Mouse (Mus musculus) common myeloid progenitor, adult 5-6 weeks (primary cell): ENCODE measurements around the gene Prrt1. TPM values are rescaled to one million over a fixed set of nuclear protein-coding genes. Genes with fewer than 3 reads are reported as not detected.

ENCODE experiments used
- ATAC-seq: replicated peaks from 2 replicates; pipeline ENCODE4 v1.8.0; 2016; ENCODE audit warnings: low read depth, mild to moderate bottlenecking, moderate TSS enrichment, inconsistent platforms; ENCODE audit not compliant: poor library complexity, severe bottlenecking
- total RNA-seq: library from RNA; stranded (forward); fragments of 200-1000, 187-1606 nt; gene quantifications from 2 replicates; pipeline ENCODE4 v1.2.3, GENCODE M21; 2017

The Prrt1 gene
- total RNA-seq, 1 experiment from 2014 or later: not detected

DNA sequence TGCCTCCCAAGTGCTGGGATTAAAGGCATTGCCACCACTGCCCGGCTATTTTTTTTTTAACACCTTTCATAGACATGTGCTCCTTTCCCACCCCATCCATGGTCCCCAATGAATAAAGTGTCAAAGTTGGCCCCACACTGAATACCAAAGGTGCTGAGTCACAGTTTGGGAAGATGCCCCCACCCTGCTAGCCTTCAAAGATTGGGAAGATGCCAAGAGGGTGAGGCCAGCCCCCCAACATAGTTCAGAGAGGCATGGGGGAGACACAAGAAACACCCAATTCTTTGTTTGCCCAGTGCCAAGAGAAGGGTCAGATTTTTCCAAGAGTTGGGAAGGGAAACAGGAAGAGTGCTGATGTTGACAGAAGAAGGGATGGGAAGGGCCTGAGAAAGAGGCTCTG is 33.1 kb downstream of the Prrt1 start:
- no peak for ATAC-seq

DNA sequence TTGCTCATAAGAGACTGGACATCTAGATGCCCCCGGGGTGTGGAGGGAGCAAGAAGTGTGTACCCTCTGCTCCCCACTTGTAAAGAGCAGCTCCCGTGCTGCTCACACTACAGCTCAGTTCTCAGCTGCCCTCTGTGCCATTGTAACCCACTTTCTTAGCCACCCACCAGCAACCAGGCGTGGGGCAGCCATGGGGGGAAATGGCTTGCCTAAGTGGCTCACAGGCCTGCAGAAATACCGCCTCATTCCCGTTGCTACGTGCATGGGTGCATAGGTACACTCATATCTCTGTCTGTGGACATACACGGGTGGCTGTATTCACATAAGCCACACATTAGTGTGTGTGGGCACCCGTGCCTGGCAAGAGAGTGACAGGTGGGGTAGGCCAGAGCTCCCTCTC is 33.6 kb downstream of the Prrt1 start:
- ATAC-seq: no peak

DNA sequence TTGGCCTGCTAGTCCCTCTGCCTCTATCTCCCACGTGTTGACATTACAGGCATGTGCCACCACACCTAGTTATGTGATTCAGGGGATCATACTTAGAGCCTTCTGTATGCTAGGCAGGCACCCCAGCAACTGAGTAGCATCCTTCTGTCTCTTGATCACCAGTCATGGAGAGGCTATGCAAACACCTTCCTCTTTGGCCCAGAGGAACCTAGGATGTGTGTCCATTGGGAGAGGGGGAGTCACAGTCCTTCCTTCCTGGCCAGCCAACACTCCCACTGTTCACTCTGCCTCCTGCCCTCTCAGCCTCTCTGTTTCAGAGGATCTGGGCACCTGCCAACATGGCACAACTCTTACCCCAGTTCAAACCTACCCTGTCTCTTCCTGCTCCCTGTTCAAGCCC is 34.2 kb downstream of the Prrt1 start:
- ATAC-seq: no peak

DNA sequence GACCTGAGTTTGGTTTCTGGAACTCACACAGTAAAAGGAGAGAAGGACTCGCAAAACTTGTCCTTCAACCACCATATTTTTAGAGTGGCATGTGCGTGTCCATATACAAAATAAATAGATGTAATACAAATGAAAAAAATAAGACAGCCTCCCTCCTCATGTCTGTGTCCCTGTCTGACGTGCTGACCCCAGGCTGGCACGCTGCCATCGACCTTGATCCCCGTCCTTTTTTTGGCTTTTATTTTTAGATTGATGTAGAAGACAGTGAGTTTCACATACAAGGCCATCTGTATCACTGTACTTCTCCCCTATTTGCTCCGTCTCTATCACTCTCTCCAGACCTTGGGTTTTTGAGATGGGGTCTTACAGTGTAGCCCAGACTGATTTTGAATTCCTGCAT is 35.1 kb downstream of the Prrt1 start:
- no peak for ATAC-seq

DNA sequence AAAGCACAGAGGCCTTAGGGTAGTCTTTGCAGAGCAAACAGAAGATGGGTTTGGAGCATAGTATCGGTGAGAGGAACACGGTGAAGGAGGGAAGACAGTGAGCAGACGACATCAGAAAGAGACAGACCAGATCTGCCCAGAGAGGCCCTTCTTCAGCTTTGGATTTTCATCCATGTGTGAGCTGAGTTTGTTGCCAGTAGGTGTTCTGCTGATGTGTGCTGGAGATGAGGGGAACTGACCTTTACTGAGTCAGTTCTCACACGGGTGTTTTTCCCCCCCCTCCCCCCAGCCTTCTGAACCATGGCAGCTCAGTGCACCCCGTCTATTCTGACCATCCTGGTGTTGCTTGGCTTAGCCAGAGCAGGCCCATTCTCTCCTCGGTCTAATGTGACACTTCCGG is 40.9 kb downstream of the Prrt1 start, which contains the start of gene Tnxb:
Gene Tnxb, plus strand, starts transcription at position 301 of the 400 bp plus-strand sequence.
- ATAC-seq: no peak

DNA sequence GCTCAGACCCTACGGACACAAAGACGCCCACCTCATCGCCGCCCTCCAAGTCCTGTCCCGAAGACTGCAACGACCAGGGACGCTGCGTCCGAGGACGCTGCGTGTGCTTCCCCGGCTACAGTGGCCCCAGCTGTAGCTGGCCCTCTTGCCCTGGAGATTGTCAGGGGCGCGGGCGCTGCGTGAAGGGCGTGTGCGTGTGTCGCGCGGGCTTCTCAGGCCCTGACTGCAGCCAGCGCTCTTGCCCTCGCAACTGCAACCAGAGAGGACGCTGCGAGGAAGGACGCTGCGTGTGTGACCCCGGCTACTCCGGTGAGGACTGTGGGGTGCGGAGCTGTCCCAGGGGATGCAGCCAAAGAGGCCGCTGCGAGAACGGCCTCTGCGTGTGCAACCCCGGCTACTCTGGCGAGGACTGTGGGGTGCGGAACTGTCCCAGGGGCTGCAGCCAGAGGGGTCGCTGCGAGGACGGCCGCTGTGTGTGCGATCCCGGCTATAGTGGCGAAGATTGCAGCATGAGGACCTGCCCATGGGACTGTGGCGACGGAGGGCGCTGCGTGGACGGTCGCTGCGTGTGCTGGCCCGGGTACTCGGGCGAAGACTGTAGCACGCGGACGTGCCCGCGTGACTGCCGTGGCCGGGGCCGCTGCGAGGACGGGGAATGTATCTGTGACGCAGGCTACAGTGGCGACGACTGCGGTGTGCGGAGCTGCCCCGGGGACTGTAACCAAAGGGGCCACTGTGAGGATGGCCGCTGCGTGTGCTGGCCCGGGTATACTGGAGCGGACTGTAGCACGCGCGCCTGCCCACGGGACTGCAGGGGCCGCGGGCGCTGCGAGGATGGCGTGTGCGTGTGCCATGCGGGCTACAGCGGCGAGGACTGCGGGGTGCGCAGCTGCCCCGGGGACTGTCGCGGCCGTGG is 42.1 kb downstream of the Prrt1 start:
- peak; percentile 22; the same call in 1 of the 2 replicates for ATAC-seq

DNA sequence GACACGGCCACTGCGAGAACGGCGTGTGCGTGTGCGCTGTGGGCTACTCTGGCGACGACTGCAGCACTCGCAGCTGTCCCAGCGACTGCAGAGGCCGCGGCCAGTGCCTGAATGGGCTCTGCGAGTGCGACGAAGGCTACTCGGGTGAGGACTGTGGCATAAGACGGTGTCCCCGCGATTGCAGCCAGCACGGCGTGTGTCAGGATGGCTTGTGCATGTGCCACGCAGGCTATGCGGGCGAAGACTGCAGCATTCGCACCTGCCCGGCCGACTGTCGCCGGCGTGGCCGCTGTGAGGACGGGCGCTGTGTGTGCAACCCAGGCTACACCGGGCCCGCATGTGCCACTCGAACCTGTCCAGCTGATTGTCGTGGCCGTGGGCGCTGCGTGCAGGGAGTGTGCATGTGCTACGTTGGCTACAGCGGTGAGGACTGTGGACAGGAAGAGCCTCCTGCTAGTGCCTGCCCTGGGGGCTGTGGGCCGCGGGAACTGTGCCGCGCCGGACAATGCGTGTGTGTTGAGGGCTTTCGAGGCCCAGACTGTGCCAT is 43.0 kb downstream of the Prrt1 start:
- no peak for ATAC-seq

DNA sequence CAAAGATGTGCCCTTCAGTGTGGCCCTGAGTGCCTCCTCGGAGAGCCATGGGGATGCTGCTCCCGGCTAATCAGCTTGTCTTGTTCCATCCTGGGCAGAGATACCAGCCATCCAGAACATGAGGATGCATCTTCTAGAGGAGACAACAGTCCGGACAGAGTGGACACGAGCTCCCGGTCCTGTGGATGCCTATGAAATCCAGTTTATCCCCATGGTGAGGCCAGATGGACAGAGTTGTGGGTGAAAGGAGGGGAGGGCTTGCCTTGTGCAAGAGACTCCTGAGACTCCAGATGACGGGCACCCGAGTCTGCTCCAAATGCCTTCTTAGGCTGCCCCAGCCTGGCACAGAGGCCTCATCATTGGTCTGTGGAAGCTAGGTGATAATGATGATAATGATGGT is 43.8 kb downstream of the Prrt1 start:
- ATAC-seq: no peak

DNA sequence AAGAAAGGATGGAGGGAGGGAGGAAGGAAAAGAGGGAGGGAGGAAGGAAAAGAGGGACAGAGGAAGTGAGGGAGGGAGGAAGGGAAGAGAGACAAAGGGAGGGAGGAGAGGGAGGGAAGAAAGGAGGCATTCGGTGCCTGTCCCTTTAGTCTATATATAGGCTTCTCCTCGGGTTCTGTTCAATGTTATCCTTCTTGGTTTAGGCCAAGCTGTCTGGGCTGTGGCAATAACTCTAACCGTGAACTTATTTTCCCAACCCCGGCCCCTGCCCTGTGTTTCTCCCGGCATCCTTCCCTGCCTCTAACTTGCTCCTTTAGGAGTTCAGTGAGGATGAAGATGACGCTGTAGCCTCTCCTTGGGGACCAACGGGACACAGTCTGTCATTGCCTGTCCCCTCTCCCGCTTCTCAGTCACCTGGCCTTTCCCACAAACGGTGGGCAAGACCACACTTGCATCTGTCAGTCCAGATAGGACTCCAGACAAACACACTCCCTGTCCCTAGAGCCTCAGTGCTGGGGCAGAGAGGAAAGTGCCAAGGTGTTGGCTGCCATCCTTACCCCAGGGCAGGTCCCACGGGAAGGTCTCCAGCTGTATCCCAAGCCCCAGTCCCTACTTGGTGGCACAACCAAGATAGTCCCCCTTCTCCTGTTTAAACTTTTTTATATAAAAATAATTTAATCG is 45.3 kb downstream of the Prrt1 start:
- no peak for ATAC-seq

DNA sequence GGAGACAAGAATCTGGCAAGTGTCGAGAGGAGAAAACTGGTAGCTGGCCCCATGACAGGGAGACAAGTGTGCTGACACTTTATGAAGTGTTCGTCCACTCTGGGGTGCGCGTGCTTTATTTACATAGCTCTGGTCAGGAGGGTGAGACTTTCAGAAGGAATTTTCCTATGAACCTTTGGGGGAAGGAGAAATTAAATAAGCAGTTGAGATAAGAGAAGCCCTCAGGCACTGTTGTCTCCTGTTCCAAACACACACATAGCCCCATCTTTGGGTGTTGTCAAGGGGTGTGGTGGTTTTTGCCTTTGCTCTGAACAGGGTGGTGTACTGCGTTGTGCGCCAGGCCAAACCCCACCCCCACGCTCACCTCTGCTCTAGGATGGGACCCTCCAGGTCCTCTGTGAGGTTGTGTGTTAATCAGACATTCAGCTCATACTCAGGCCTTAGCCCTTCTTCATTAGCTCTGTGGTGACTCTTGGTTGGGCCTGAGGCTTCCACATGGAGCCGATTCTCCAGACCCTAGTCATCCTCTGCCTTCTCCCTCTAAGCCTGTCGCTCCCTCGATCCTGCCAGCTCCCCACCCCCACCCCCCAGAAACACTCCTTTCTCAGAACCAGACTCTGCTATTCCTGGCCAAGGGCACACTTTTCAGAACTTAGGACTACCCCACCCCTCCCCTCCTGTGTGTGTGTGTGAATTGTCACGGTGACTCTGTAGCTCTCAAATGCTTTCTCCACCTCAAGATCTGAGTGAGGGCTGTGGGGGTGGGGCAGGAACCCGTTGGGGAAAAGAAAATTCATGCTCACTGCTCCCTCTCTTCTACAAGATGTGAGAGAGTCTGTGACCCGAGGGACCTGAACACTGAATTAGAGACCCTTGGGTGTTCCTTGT is 46.1 kb downstream of the Prrt1 start:
- no peak for ATAC-seq

DNA sequence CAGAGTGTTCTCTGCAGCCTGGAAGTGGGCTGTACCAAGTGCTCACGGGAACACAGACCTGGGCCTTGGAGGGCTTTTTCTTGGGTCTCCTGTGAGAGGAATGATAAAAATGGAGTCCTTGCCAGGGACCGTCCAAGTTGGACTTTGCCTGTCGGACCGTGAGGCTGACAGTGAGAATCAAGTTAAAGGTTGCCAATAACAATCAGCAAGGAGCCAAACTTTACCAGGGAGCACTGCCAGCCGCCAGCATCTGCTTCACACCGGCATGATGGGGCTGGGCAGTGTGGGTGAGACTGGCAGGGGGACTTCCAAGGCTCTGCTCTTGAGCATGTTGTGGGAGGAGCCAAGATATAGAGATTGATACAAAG is 46.7 kb downstream of the Prrt1 start:
- ATAC-seq: no peak

DNA sequence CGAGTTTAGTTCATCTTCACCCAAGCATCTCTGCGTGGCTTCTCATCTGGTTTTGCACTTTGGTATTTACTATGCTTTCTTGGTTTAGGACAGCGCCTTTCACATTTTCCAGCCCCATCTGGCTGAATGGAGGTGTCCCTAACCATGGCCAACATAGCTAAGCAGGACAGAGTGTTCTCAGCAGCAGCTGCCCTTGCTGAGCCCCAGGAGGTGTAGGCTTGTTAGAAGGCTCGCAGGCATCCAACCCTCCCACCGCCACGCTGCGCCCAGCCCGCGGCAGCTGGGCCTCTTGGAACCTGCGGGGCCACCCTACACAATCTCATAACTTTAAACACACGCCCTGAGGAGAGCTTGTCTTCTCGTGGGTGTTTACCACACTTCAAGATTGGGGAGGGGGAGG is 47.3 kb downstream of the Prrt1 start:
- ATAC-seq: no peak

DNA sequence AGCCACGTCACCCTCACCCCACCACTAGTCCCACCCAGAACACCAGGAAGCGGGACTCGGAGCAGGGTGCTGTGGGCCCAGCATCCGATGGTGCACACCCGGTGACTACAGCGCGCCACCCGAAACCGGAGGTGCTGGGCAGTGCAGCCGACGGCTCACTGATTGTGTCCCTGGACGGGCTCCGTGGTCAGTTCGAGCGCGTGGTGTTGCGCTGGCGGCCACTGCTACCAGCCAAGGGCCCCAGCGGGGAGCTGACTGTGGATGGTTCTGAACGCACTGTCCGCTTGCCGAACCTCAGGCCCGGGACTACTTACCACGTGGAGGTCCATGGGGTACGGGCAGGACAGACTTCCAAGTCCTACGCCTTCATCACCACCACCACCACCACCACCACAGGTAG is 50.9 kb downstream of the Prrt1 start:
- ATAC-seq: no peak

DNA sequence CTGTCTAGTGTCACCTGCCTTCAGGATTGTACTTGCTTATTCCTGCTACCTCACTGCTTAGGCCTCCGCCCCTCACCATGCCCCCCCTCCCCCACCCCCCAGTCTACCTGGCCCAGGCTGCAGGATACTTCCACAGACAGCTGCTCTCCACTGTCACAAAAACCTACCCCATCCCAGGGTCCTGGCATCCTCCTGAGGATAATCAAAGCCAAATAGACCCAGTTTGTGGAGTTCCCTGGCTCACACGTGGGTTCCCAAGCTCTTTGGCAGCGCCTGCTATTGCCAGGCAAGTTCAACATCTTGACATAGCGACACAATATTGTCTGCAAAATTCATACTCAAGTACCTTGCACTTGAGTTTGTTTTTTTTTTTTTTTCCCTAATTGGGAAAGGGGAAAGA is 51.3 kb downstream of the Prrt1 start:
- ATAC-seq: no peak

DNA sequence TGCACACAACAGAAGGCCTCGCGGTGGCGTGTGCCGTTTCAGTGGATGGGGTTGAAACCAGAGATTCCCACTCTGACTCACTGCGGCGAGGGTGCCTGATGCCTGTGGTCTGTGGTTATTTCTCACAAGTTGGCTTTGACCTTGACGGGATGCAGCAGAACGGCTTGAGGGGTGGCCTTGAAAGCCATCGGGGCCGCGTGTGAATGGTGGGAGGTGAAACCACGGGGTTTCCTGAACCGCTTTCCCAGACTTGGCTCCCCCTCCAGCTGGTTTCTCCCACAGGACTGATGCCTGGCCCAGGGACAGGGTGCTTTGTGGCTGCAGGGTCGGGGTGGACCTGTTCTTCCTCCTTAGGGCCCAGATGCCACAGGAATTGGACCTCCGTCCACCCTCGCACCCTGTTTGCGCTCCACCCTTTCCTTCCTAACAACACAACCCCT is 51.8 kb downstream of the Prrt1 start:
- peak; percentile 82 for ATAC-seq

DNA sequence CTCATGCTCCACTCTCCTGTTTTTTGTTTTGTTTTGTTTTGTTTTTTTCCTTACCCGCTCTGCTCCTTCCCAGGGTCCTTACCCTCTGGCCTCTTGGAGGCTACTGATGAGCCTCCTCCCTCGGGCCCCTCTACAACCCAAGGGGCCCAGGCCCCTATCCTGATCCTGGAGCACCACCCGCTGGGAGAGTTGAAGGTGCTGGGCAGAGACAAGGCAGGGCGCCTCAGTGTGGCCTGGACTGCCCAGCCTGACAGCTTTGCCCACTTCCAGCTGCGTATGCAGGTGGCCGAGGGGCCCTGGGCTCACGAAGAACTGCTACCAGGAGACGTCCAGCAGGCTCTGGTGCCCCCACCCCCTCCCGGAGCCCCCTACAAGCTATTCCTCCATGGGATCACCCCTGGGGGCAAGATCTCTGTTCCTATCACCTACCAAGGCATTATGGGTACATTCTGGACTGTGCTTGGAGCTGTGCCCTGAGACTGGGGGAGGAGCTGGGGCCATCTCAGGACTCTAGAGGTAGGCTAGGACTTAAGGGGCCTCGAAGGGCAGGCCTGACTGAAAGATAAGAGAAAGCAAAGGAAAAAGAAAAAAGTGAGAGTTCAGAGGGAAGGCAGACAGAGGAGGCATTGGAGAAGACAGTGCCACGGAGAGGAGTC is 52.7 kb downstream of the Prrt1 start:
- no peak for ATAC-seq
